Mouse (Mus musculus) ES-E14 (cell line): ENCODE measurements around the gene Lpar3. TPM values are rescaled to one million over a fixed set of nuclear protein-coding genes. Genes with fewer than 3 reads are reported as not detected.

Experiments
- DNase-seq: peaks from one replicate; pipeline ENCODE4 v3.0.0-alpha.2; 2013; ENCODE audit warnings: low read depth, low spot score
- H3K27ac ChIP-seq: 2 replicates; pipeline ENCODE4 v1.5.1; 2012; ENCODE audit warnings: low read depth, mild to moderate bottlenecking, low read length, moderate library complexity, mixed read lengths; ENCODE audit not compliant: poor library complexity, insufficient read depth, severe bottlenecking
- H3K36me3 ChIP-seq: 2 replicates; pipeline ENCODE4 v1.6.1; 2012; ENCODE audit warnings: mild to moderate bottlenecking, low read length, moderate library complexity, mixed read lengths; ENCODE audit not compliant: control insufficient read depth, poor library complexity, insufficient read depth, severe bottlenecking
- H3K4me1 ChIP-seq, 2 experiments: fragments of 150-350 bp in 1 of 2; sonication (generic) in 1 of 2; 2 replicates each; pipeline ENCODE4 v1.6.1; 2012; ENCODE audit warnings: low read length in 2 of 2, mild to moderate bottlenecking in 1 of 2, mixed read lengths in 1 of 2; ENCODE audit not compliant: control insufficient read depth in 2 of 2, insufficient read depth in 2 of 2, poor library complexity in 1 of 2
- H3K4me3 ChIP-seq, 2 experiments: fragments of 150-350 bp in 1 of 2; sonication (generic) in 1 of 2; 2 replicates each; pipeline ENCODE4 v1.5.1; 2012; ENCODE audit warnings: low read length in 2 of 2, low read depth in 1 of 2, mild to moderate bottlenecking in 1 of 2, mixed read lengths in 1 of 2; ENCODE audit not compliant: insufficient read depth in 1 of 2, poor library complexity in 1 of 2, severe bottlenecking in 1 of 2
- H3K9ac ChIP-seq: 2 replicates; pipeline ENCODE4 v1.6.1; 2012; ENCODE audit warnings: low read depth, mild to moderate bottlenecking, low read length, mixed read lengths; ENCODE audit not compliant: poor library complexity, insufficient read depth, severe bottlenecking
- H3K9me3 ChIP-seq: fragments of 150-350 bp; sonication (generic); 2 replicates; pipeline ENCODE4 v1.6.1; 2012; ENCODE audit warnings: low read depth, mild to moderate bottlenecking, low read length; ENCODE audit not compliant: control insufficient read depth, insufficient read depth
- CHD2 ChIP-seq: IDR thresholded peaks from 2 replicates; pipeline ENCODE4 v1.6.1; 2014; ENCODE audit warnings: mild to moderate bottlenecking, low read depth, low read length, inconsistent platforms
- HCFC1 ChIP-seq: IDR thresholded peaks from 2 replicates; pipeline ENCODE4 v1.6.1; 2012; ENCODE audit warnings: low read length, inconsistent platforms, borderline replicate concordance; ENCODE audit not compliant: insufficient read depth
- MAFK ChIP-seq: IDR thresholded peaks from 2 replicates; pipeline ENCODE4 v1.6.1; 2014; ENCODE audit warnings: mild to moderate bottlenecking, low read depth, low read length, inconsistent platforms; ENCODE audit not compliant: insufficient read depth
- ZC3H11A ChIP-seq: IDR thresholded peaks from 2 replicates; pipeline ENCODE4 v1.6.1; 2012; ENCODE audit warnings: low read depth, mild to moderate bottlenecking, inconsistent platforms, low read length, borderline replicate concordance
- ZNF384 ChIP-seq: IDR thresholded peaks from 2 replicates; pipeline ENCODE4 v1.6.1; 2012; ENCODE audit warnings: low read depth, low read length, inconsistent platforms
- in situ Hi-C, 2 experiments: fragments of 600-800 bp; cut with MboI; formaldehyde crosslinking; loops; one replicate each; pipeline ENCODE4 v1.15.1; 2025; ENCODE audit warnings: low sequenced_read_pairs in 2 of 2, inconsistent platforms in 1 of 2; ENCODE audit not compliant: unreplicated experiment in 2 of 2
- total RNA-seq: library from RNA; depleted of rRNA; stranded (reverse); fragments of 300-350 nt; gene quantifications from 2 replicates; pipeline ENCODE4 v1.2.3, GENCODE M21; 2012

The Lpar3 gene
- total RNA-seq, 1 experiment = 0.89 TPM

DNA sequence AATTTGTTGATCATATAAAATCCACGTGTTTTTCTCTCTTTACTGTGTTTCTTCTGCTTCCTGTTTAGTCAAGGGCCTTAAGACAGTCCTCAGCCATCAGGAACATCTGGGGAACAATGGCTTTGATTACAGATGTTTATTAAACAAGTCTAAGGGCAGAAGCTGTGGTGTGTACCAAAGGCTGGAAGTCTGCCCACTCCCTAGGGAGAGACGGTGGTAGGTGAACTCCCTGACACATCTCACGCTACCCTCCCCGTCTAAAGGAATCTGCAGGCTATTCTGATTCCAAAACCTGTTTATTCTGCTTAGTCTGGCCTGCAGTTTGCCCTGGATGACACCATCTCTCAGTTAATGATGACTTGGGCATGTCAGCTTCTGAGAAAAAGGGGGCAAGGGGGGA is 13.0 kb downstream of the Lpar3 start:
- no peak overlapping the region for H3K4me3 ChIP-seq
- H3K9me3 ChIP-seq = no peaks in the 10 kb centered on the region
- H3K36me3 ChIP-seq = no peaks in the 10 kb centered on the region
- no peaks in the 10 kb centered on the region for H3K4me1 ChIP-seq
- TF ChIP-seq CHD2 (no peak), HCFC1 (no peak), ZC3H11A (no peak), MAFK (no peak), ZNF384 (no peak)
- H3K27ac ChIP-seq = no peak overlapping the region
- no peak for DNase-seq
- in situ Hi-C loops = no loop called here
- H3K9ac ChIP-seq = no peak overlapping the region

DNA sequence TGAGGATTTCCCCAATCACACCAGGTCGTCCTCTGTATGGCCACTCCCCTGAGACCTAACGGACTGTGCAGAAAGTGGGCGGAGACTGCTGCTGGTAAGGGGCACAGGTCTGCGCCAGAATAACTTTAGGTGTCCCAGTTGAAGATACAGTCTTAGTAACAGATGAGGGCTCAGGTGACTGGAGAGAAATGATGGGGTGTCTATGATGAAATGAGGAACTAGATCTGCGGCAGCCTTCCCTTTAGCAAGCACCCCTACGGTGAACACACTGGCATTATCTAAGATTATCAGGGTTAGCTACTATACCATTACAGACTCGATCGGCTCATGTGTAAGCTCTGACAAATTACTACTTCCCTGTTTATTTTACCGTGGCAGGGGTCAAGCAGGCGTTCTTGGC is 13.8 kb downstream of the Lpar3 start:
- H3K4me3 ChIP-seq = no peak overlapping the region
- TF ChIP-seq ZNF384 = no peak
- no peak for TF ChIP-seq ZC3H11A
- TF ChIP-seq HCFC1 = no peak
- no peak for TF ChIP-seq CHD2
- no peak for TF ChIP-seq MAFK
- H3K27ac ChIP-seq = no peak overlapping the region
- H3K9ac ChIP-seq = no peak overlapping the region
- no peak for DNase-seq
- no peaks in the 10 kb centered on the region for H3K4me1 ChIP-seq
- H3K9me3 ChIP-seq = no peaks in the 10 kb centered on the region
- H3K36me3 ChIP-seq = no peaks in the 10 kb centered on the region
- in situ Hi-C loops = no loop called here

GRCm38 (mm10) chr3:146236280-146236679 is 15.5 kb downstream of the Lpar3 start:
- no peaks in the 10 kb centered on the region for H3K36me3 ChIP-seq
- H3K9me3 ChIP-seq = no peaks in the 10 kb centered on the region
- no peak for DNase-seq
- no peak overlapping the region for H3K9ac ChIP-seq
- H3K4me3 ChIP-seq = no peak overlapping the region
- in situ Hi-C loops = no loop called here
- H3K4me1 ChIP-seq = no peaks in the 10 kb centered on the region
- no peak for TF ChIP-seq CHD2
- no peak for TF ChIP-seq ZNF384
- TF ChIP-seq HCFC1 = no peak
- no peak for TF ChIP-seq MAFK
- no peak for TF ChIP-seq ZC3H11A
- H3K27ac ChIP-seq = no peak overlapping the region

DNA sequence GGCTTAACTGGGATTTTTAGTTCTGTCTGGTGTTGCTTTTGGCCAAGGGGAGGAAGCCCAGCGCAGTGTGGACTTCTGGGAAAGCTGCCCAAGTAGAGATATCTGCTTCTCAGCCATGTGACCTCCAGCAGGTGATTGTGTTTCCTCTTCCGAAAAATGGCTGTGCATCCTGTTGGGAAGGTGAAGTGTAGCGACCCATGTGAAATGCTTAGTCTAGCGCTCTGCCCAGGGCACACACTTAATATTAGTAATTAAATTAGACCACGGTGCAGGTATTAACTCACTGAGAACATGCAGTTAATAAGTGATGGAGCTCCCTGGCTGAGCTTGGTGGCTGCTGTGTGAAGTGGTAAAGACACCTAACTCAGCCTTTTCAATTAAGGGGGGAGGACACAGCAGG is 16.9 kb downstream of the Lpar3 start:
- Histone ChIP-seq H3K9ac (no peak overlapping the region), H3K36me3 (no peaks in the 10 kb centered on the region), H3K4me3 (no peak overlapping the region), H3K27ac (no peak overlapping the region), H3K4me1 (no peaks in the 10 kb centered on the region), H3K9me3 (no peaks in the 10 kb centered on the region)
- no peak for DNase-seq
- no peak for TF ChIP-seq ZNF384
- TF ChIP-seq HCFC1 = no peak
- TF ChIP-seq CHD2 = no peak
- in situ Hi-C loops = no loop called here

GRCm38 (mm10) chr3:146244630-146245029 is 23.9 kb downstream of the Lpar3 start:
- DNase-seq = no peak
- in situ Hi-C loops = no loop called here
- TF ChIP-seq ZC3H11A (no peak), ZNF384 (no peak), HCFC1 (no peak), CHD2 (no peak), MAFK (no peak)

More at GRCm38 (mm10) chr3:146244630-146245029, 23.9 kb downstream of the Lpar3 start:
- Histone ChIP-seq H3K9ac (no peak overlapping the region), H3K36me3 (no peaks in the 10 kb centered on the region), H3K4me3 (no peak overlapping the region), H3K27ac (no peak overlapping the region), H3K4me1 (no peaks in the 10 kb centered on the region), H3K9me3 (no peaks in the 10 kb centered on the region)
